ENCODE assay signal across 9 mouse cellular contexts in genomic region chr6:84317026-84317425, GRCm38 (mm10).
DNase-seq lines count a peak whose midpoint lies in the region; ATAC-seq and TF ChIP-seq lines count a peak whose summit lies in the region.
"Had no signal": no experiment of that assay in that cellular context is flagged by ENCODE, and none has a peak within 500 bp of the region (broad histone marks: within the 10 kb centered on the region; RNA-seq: fewer than 3 reads in every experiment).

No protein-coding gene starts in this region.

- no peaks in the 10 kb centered on the region for H3K9me3 ChIP-seq in intestine, embryonic 15.5 days
- H3K9me3 ChIP-seq: forebrain, embryonic 12.5 days had no signal

- H3K9ac ChIP-seq in liver, adult 2 months (ENCODE audit: low read depth, low read length), result no peak overlapping the region
- H3K9ac ChIP-seq in intestine, embryonic 15.5 days, result no peak overlapping the region
- H3K9ac ChIP-seq: forebrain, embryonic 12.5 days had no signal

- H3K36me3 ChIP-seq in liver, adult 2 months (ENCODE audit: control insufficient read depth, insufficient read depth, low read length), result no peaks in the 10 kb centered on the region
- H3K36me3 ChIP-seq in intestine, embryonic 15.5 days, result no peaks in the 10 kb centered on the region
- H3K36me3 ChIP-seq: forebrain, embryonic 12.5 days had no signal

- no peak overlapping the region for H3K27ac ChIP-seq in liver, adult 2 months (replicated peaks; ENCODE audit: insufficient read depth, low read depth, low read length)
- H3K27ac ChIP-seq in intestine, embryonic 15.5 days, result no peak overlapping the region
- H3K27ac ChIP-seq: forebrain, embryonic 12.5 days had no signal

- no peaks in the 10 kb centered on the region for H3K4me1 ChIP-seq in liver, adult 2 months (ENCODE audit: control insufficient read depth, insufficient read depth, low read length)
- H3K4me1 ChIP-seq in intestine, embryonic 15.5 days (replicated peaks), result peaks cover 5% of the 10 kb centered on the region

- H3K4me2 ChIP-seq in intestine, embryonic 15.5 days (replicated peaks), result no peak overlapping the region
- H3K4me2 ChIP-seq: forebrain, embryonic 12.5 days had no signal

- no peak for ATAC-seq in intestine, embryonic 15.5 days

- 19% methylated on average over 1 of the region's 1 CpGs for WGBS in liver, adult 2 months
- 88% methylated on average over 1 of the region's 1 CpGs for WGBS in intestine, embryonic 15.5 days

- peak; percentile 43; the same call in 1 of the 2 replicates for TF ChIP-seq CTCF in liver, adult 2 months (IDR thresholded peaks at IDR 0.05; ENCODE audit: low read depth, low read length)

- no peaks in the 10 kb centered on the region for H3K27me3 ChIP-seq in liver, adult 2 months (ENCODE audit: control insufficient read depth, insufficient read depth, low read length)
- no peaks in the 10 kb centered on the region for H3K27me3 ChIP-seq in intestine, embryonic 15.5 days (replicated peaks)

- DNase-seq in liver, adult 2 months (ENCODE audit: extremely low read depth, low read depth, low spot score), result peak; percentile 77
- DNase-seq in liver, result no peak
- DNase-seq in NIH3T3 (ENCODE audit: low read depth), result peak; percentile 39
- DNase-seq in adrenal gland, postnatal 36 days, result peak; percentile 51 to 63
- peak; percentile 40 for DNase-seq in lung, postnatal 10 days
- no peak for DNase-seq in testis, postnatal 10 days (ENCODE audit: low spot score)
- DNase-seq: right cerebral cortex, postnatal 4 days had no signal

- no peak overlapping the region for H3K4me3 ChIP-seq in liver, adult 2 months (ENCODE audit: insufficient read depth, low read depth, low read length)
- no peak overlapping the region for H3K4me3 ChIP-seq in intestine, embryonic 15.5 days (replicated peaks)
- H3K4me3 ChIP-seq: forebrain, embryonic 12.5 days had no signal

- no peaks in the 10 kb centered on the region for H3K79me2 ChIP-seq in liver, adult 2 months (ENCODE audit: control insufficient read depth, insufficient read depth, low read length)

- no peak for TF ChIP-seq POLR2A in liver, adult 2 months (IDR thresholded peaks at IDR 0.05; ENCODE audit: extremely low read depth, insufficient read depth, low read length)

Comparison
In these comparisons a context has a peak if more than half of its experiments do, and no peak if none do; other contexts are left out.
1. DNase-seq: peak in liver, adult 2 months (single experiment), NIH3T3 (single experiment), adrenal gland, postnatal 36 days (2 of 2) and lung, postnatal 10 days (single experiment); none in liver (single experiment) and testis, postnatal 10 days (single experiment).